Mouse (Mus musculus) forebrain, embryonic 12.5 days (tissue): ENCODE results near the gene Iffo2. TPM values are rescaled to one million over a fixed set of nuclear protein-coding genes. Genes with fewer than 3 reads are reported as not detected.

Source experiments
- ATAC-seq: fragments of 200-750 bp; cut with Nextera tagmentation; 2 replicates; pipeline ENCODE4 v1.8.0; 2017; ENCODE audit warnings: moderate TSS enrichment; ENCODE audit not compliant: low FRiP score
- H3K27ac ChIP-seq: fragments of 300-500 bp; sonication (generic); 2 replicates; pipeline ENCODE4 v1.5.1; 2016; ENCODE audit warnings: mild to moderate bottlenecking
- H3K27me3 ChIP-seq: fragments of 300-500 bp; sonication (generic); 2 replicates; pipeline ENCODE4 v1.6.1; 2016; ENCODE audit warnings: mild to moderate bottlenecking
- H3K36me3 ChIP-seq: fragments of 300-500 bp; sonication (generic); replicated peaks from 2 replicates; pipeline ENCODE4 v1.6.1; 2016; ENCODE audit warnings: mild to moderate bottlenecking
- H3K4me1 ChIP-seq: fragments of 300-500 bp; sonication (generic); 2 replicates; pipeline ENCODE4 v1.6.1; 2016
- H3K4me2 ChIP-seq: fragments of 300-500 bp; sonication (generic); 2 replicates; pipeline ENCODE4 v1.6.1; 2016; ENCODE audit warnings: mild to moderate bottlenecking, moderate library complexity
- H3K4me3 ChIP-seq: fragments of 300-500 bp; sonication (generic); replicated peaks from 2 replicates; pipeline ENCODE4 v1.5.1; 2016; ENCODE audit warnings: mild to moderate bottlenecking
- H3K9ac ChIP-seq: fragments of 300-500 bp; sonication (generic); 2 replicates; pipeline ENCODE4 v1.6.1; 2016; ENCODE audit warnings: mild to moderate bottlenecking
- H3K9me3 ChIP-seq: fragments of 300-500 bp; sonication (generic); 2 replicates; pipeline ENCODE4 v1.6.1; 2016
- WGBS: fragments of 180-500 bp; shearing (Covaris S2); methylation state at CpG from one replicate; pipeline ENCODE4 v1.1.7; 2016; 5-methylcytosine and 5-hydroxymethylcytosine counted together
- polyA plus RNA-seq: library from polyadenylated mRNA; unstranded; fragments of >200 nt; fragmentation: Nextera tagmentation; extraction: Ambion mirVana; gene quantifications from 2 replicates; pipeline ENCODE4 v1.2.1, GENCODE M21; 2016

The Iffo2 gene
- polyA plus RNA-seq, 1 experiment from 2014 or later = 4.5 TPM

DNA sequence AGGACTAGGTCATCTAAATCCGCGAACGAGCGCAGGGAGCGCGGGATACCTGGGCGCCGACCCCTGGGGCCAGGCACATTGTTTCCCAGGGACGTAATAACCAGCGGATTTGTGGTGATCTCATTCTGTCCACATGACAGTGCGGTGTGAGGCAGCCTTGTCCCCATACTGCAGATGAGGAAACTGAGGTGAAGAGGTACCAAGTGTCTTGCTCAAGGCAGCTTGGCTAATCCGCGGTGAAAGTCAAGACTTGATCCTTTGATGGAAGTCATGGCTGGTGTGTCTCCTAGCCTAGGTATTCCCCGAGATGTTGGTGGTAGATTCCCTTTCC, 45.3 kb downstream of the Iffo2 start:
- Histone ChIP-seq H3K27ac (0 out of 2 replicates have a peak overlapping the region, but pooled peaks have one; percentile 73), H3K27me3 (peaks cover 37% of the 10 kb centered on the region), H3K9me3 (no peaks in the 10 kb centered on the region), H3K36me3 (no peaks in the 10 kb centered on the region), H3K4me3 (peak overlapping the region; percentile 67), H3K4me2 (peak overlapping the region; percentile 99), H3K4me1 (peaks cover 34% of the 10 kb centered on the region), H3K9ac (peak overlapping the region; percentile 78)
- 10% methylated on average over 14 of the region's 14 CpGs for WGBS
- no peak for ATAC-seq

DNA sequence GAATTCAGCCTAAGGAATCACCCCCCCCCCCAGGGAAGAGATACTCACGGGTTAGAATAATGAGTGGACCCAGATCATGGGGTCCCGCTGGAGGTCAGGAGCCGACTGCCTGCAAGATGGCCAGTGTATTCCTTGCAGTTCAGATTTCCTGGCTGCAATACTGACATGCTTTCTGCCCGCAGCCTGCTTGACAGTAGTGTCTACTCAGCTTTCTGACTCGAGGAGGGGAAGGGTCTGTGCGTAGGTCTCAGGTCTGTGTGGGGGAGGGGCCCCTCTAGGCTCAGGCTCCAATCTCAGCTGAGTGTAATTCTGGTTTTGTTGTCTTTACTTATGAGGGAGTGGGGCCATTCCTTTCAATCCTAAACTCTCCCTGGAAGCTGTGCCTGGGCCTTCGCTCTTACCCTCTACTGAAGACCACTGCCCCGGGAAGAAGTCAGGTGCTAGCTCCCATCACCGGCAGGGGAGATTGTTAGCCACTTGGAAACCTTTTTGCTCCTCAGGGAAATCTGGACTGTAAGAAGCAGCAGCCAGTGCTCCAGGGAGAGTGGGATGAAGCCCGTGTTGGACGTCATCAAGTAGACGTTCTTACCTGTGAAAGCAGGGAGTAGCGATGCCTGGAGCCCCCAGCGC, 46.0 kb downstream of the Iffo2 start:
- H3K36me3 ChIP-seq = no peaks in the 10 kb centered on the region
- no peak overlapping the region for H3K27ac ChIP-seq
- ATAC-seq = no peak
- WGBS = 54% methylated on average over 14 of the region's 14 CpGs
- peak overlapping the region; percentile 99 for H3K4me2 ChIP-seq
- H3K4me1 ChIP-seq = peaks cover 41% of the 10 kb centered on the region
- peak overlapping the region; percentile 67 for H3K4me3 ChIP-seq
- H3K27me3 ChIP-seq = peaks cover 33% of the 10 kb centered on the region
- H3K9me3 ChIP-seq = no peaks in the 10 kb centered on the region
- H3K9ac ChIP-seq = no peak overlapping the region; the same call in 1 of the 2 replicates

DNA sequence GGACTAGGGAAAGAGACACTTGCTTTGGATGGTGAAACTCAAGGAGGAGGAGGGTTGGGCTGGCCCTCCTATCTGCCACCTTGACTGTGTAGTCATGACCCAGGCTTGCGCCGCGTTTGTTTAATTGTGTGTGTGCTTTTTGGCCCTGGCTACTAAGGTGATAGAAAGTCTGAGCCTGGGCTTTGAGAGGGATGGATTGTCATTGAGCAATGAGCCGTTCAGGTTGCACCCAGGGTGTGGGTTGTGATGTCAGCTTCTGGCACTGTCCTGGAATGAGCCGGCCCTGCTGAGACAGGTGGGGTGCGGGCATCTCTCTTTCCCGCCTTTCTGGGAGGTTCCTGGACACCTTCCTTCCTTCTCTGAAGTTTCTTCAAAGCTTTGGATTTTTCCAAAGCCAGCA, 46.7 kb downstream of the Iffo2 start:
- H3K4me3 ChIP-seq = no peak overlapping the region
- H3K27ac ChIP-seq = no peak overlapping the region
- H3K9me3 ChIP-seq = no peaks in the 10 kb centered on the region
- ATAC-seq = no peak
- WGBS = 92% methylated on average over 7 of the region's 7 CpGs
- H3K9ac ChIP-seq = no peak overlapping the region; the same call in 1 of the 2 replicates
- 0 out of 2 replicates have a peak overlapping the region, but pooled peaks have one; percentile 99 for H3K4me2 ChIP-seq
- H3K4me1 ChIP-seq = peaks cover 48% of the 10 kb centered on the region
- H3K27me3 ChIP-seq = peaks cover 33% of the 10 kb centered on the region
- H3K36me3 ChIP-seq = no peaks in the 10 kb centered on the region

GRCm38 (mm10) chr4:139578389-139578788, 48.0 kb downstream of the Iffo2 start:
- Histone ChIP-seq H3K9me3 (no peaks in the 10 kb centered on the region), H3K4me3 (no peak overlapping the region), H3K36me3 (no peaks in the 10 kb centered on the region), H3K4me1 (peaks cover 56% of the 10 kb centered on the region), H3K9ac (no peak overlapping the region), H3K27ac (no peak overlapping the region), H3K4me2 (no peak overlapping the region), H3K27me3 (peaks cover 21% of the 10 kb centered on the region; the same call in 1 of the 2 replicates)
- ATAC-seq = no peak
- 91% methylated on average over 8 of the region's 8 CpGs for WGBS

DNA sequence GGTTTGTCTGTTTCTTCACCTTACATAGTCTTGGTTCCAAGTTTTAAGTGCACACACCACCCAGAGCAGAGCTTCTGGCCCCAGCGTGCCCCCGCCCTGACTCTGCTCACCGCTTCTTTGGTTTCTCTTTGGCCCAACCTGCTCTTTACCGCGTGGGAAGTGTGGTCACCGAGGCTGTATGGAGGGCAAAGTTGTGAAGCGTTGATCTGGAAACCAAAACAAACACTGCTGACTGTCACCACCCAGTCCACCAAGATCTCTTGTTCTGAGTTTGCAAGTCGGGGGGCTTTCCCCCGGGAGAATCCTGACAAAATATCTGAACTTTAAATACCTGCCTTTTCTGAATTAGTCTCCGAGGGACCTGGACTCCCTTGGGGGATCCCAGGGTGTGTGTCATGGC, 48.7 kb downstream of the Iffo2 start:
- Histone ChIP-seq H3K27ac (no peak overlapping the region), H3K9ac (no peak overlapping the region), H3K4me2 (no peak overlapping the region), H3K27me3 (peaks cover 20% of the 10 kb centered on the region; the same call in 1 of the 2 replicates), H3K4me1 (peaks cover 53% of the 10 kb centered on the region), H3K9me3 (no peaks in the 10 kb centered on the region), H3K36me3 (no peaks in the 10 kb centered on the region), H3K4me3 (no peak overlapping the region)
- no peak for ATAC-seq
- 72% methylated on average over 10 of the region's 10 CpGs for WGBS

GRCm38 (mm10) chr4:139579466-139579865, 49.1 kb downstream of the Iffo2 start:
- WGBS = 73% methylated on average over 6 of the region's 6 CpGs
- Histone ChIP-seq H3K9me3 (no peaks in the 10 kb centered on the region), H3K27ac (no peak overlapping the region), H3K4me1 (peaks cover 54% of the 10 kb centered on the region), H3K4me3 (no peak overlapping the region), H3K27me3 (peaks cover 20% of the 10 kb centered on the region; the same call in 1 of the 2 replicates), H3K9ac (no peak overlapping the region), H3K36me3 (no peaks in the 10 kb centered on the region), H3K4me2 (no peak overlapping the region)
- ATAC-seq = no peak

DNA sequence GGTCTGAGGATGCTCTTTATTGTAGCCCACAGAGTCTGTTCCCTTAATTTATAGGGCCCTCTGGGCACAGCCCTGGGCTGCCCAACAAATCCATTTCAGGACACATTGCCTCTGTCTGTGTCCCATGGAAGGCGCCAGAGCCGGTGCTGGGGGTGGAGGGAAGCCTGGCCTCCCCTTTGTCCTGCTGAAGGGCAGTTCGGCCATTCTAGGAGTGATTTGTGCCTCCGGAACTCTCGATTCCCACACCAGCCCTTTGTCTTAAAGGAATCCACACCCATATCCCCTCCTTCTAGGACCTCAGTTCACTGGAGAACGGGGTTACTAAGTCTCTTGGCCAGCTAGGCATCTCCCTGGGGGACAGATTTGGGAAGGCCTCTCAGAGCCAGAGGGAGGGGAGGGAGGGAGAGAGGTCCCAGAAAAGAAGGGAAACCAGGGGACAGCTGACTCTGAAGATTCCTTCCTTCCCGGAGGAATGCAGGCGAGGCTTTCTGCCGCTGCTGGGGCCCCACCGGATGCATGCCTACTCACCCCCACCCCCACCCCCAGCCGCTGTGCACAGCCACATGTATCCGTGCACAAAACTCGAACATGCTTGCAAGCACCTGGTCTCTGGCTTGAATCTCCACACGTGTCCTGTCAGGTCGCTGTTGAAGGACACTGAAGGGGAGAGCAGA, 50.5 kb downstream of the Iffo2 start:
- ATAC-seq = no peak
- Histone ChIP-seq H3K36me3 (no peaks in the 10 kb centered on the region), H3K9me3 (no peaks in the 10 kb centered on the region), H3K9ac (peak overlapping the region; percentile 44), H3K27ac (peak overlapping the region; percentile 38; the same call in 1 of the 2 replicates), H3K4me3 (no peak overlapping the region), H3K4me1 (peaks cover 50% of the 10 kb centered on the region), H3K27me3 (peaks cover 17% of the 10 kb centered on the region; the same call in 1 of the 2 replicates), H3K4me2 (peak overlapping the region; percentile 31)
- WGBS = 8% methylated on average over 14 of the region's 15 CpGs

DNA sequence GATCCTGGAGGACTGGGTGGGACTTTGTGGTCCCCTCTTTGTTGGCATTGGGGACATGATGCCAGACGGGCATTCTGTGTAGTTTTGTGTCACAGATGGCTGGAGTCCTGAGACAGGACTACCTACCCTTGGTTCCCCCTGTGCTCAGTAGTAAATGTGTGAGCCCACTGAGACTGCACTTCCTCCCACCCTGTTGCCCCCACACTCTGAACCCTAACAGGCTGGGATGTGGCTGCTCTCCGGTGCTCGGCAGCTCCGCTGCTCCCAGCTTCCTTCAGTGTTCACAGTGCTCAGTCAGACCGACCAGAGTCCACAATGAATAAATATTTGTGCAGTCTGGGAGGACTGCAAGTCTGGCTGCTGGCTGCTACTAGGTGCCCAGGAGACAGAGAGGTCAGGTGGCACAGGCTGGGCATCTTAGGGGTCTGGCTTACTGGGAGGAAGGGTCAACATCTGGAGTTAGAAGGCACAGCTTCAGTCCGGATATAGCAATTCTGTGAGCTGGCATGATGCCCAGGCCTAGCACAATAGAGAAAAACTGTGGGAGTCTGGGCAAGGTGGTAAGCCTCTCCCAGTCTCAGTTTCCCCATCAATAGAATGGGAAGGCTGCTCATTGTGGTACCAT, 51.2 kb downstream of the Iffo2 start:
- H3K9ac ChIP-seq = peak overlapping the region; percentile 44; the same call in 1 of the 2 replicates

DNA sequence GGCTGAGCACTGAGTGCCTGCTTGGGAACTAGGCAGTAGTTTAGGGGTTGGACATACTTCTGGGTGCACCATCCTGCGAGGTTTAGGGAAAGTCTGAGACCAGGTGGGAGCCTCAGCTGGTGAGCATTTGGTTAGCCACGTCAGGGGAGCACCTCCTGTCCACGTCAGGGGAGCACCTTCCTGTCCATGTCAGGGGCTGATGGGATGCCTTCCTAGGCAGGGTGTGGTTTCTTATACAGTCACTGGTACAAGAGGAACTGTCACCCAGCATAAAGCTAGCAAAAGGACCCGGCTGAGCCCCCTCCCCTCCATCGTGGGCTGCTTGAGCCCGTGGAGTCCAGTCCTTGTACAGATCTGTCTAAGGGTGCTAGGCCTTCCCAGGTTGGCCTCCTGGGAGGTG, 52.0 kb downstream of the Iffo2 start:
- no peak overlapping the region for H3K4me2 ChIP-seq
- peaks cover 2% of the 10 kb centered on the region; the same call in 1 of the 2 replicates for H3K27me3 ChIP-seq
- no peak overlapping the region for H3K9ac ChIP-seq
- no peak overlapping the region for H3K4me3 ChIP-seq
- H3K27ac ChIP-seq = no peak overlapping the region
- 85% methylated on average over 6 of the region's 6 CpGs for WGBS
- no peaks in the 10 kb centered on the region for H3K36me3 ChIP-seq
- H3K4me1 ChIP-seq = peaks cover 36% of the 10 kb centered on the region
- ATAC-seq = no peak
- no peaks in the 10 kb centered on the region for H3K9me3 ChIP-seq

More for the DNA sequence above, 51.2 kb downstream of the Iffo2 start:
- peak overlapping the region; percentile 38; the same call in 1 of the 2 replicates for H3K27ac ChIP-seq
- peak overlapping the region; percentile 31; the same call in 1 of the 2 replicates for H3K4me2 ChIP-seq
- peaks cover 42% of the 10 kb centered on the region for H3K4me1 ChIP-seq
- H3K9me3 ChIP-seq = no peaks in the 10 kb centered on the region
- WGBS = 64% methylated on average over 6 of the region's 6 CpGs
- H3K4me3 ChIP-seq = no peak overlapping the region
- no peaks in the 10 kb centered on the region for H3K36me3 ChIP-seq
- no peak for ATAC-seq
- H3K27me3 ChIP-seq = peaks cover 10% of the 10 kb centered on the region; the same call in 1 of the 2 replicates

- H3K4me1 ChIP-seq = peaks cover 36% of the 10 kb centered on the region
- H3K27ac ChIP-seq = no peak overlapping the region
- H3K4me3 ChIP-seq = no peak overlapping the region
- H3K4me2 ChIP-seq = no peak overlapping the region
- no peak for ATAC-seq
- WGBS = 31% methylated on average over 3 of the region's 3 CpGs
- H3K9ac ChIP-seq = no peak overlapping the region
- no peaks in the 10 kb centered on the region for H3K36me3 ChIP-seq
- H3K9me3 ChIP-seq = no peaks in the 10 kb centered on the region
- no peaks in the 10 kb centered on the region for H3K27me3 ChIP-seq
These were observed 52.6 kb downstream of the Iffo2 start for GRCm38 (mm10) chr4:139582903-139583302.

DNA sequence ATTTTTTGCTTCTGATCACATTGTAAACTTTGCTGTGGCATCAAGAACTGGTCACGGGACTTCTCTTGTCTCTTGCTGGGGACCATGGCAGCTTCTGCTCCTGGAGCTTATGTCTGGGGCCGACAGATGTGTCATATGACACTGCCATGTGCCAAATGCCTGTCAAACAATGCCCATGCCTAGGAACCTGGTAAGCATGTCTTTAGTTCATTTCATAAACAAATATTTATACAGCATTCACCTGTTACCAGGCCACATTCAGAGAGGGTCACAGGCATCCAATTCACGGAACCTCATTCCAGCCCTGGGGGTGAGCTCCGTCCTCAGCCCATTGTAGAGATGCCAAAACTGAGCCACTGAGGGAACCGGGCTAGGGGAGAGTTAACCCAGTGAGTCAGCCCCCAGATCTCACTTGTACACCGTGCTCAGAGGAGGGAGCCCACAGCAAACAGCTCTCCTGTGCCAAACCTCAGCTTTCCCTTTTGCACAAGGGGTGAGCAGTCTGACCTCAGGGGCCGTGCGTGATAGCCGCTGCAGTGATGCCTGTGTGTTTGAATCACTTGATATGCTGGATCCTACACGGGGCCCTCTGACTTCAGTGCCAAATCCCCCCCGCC, 53.4 kb downstream of the Iffo2 start:
- no peaks in the 10 kb centered on the region for H3K36me3 ChIP-seq
- 84% methylated on average over 11 of the region's 11 CpGs for WGBS
- no peak overlapping the region for H3K9ac ChIP-seq
- H3K27me3 ChIP-seq = no peaks in the 10 kb centered on the region
- H3K9me3 ChIP-seq = no peaks in the 10 kb centered on the region
- no peak overlapping the region for H3K4me2 ChIP-seq
- H3K27ac ChIP-seq = no peak overlapping the region
- no peak overlapping the region for H3K4me3 ChIP-seq
- peaks cover 36% of the 10 kb centered on the region for H3K4me1 ChIP-seq
- ATAC-seq = no peak

- no peak for ATAC-seq
- Histone ChIP-seq H3K4me1 (peaks cover 41% of the 10 kb centered on the region), H3K27me3 (no peaks in the 10 kb centered on the region), H3K36me3 (no peaks in the 10 kb centered on the region), H3K27ac (no peak overlapping the region), H3K9me3 (no peaks in the 10 kb centered on the region), H3K4me2 (no peak overlapping the region), H3K9ac (0 out of 2 replicates have a peak overlapping the region, but pooled peaks have one; percentile 9), H3K4me3 (no peak overlapping the region)
- WGBS = 76% methylated on average over 11 of the region's 11 CpGs
These were observed 54.4 kb downstream of the Iffo2 start for GRCm38 (mm10) chr4:139584704-139585103.
